ENCODE assay signal across 3 mouse cellular contexts in the genomic region with DNA sequence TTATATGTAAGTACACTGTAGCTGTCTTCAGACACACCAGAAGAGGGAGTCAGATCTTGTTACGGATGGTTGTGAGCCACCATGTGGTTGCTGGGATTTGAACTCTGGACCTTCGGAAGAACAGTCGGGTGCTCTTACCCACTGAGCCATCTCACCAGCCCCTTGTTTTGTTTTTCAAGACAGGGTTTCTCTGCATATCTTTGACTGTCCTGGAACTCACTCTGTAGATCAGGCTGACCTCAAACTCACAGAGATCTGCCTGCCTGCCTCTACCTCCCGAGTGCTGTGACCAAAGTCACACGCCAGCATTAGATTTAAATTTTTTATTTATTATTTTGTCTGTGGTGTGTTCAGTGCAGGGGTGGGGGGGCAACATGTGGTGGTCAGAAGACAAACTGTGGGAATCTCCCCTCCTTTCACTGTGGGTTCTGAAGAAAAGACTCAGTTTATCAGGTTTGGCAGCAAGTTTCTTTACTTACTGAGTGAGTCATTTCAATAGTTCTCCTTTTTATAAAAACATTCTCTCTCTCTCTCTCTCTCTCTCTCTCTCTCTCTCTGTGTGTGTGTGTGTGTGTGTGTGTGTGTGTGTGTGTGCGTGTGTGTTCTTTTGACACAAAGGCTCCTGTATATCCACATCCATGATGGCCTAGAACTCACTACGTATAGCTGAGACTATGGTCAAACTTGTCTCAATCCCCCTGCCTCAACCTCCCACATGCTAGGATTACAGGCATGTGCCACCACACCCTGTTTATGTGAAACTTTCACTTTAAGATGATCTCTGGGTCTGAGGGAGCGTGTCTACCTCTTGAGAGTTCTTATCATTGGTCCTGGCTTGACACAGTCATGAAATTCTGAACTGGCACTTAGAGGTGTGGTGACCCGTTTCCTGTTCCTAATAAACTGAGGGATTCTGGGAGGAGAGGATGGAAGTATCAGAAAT. TPM values are rescaled to one million over a fixed set of nuclear protein-coding genes. Genes with fewer than 3 reads are reported as not detected.
"Had no signal": no experiment of that assay in that cellular context is flagged by ENCODE, and none has a peak within 500 bp of the region (broad histone marks: within the 10 kb centered on the region; RNA-seq: fewer than 3 reads in every experiment).

No protein-coding gene starts in this region.

RNA-seq across cellular contexts. Expression of gene Hand1, which starts 14.1 kb away (rescaled TPM):
- total RNA-seq: neutrophil, adult 5-6 weeks had no signal
- polyA plus RNA-seq: neural tube, embryonic 15.5 days; spleen, adult 2 months had no signal
